Mouse (Mus musculus): ENCODE data around the gene Apaf1. TPM values are rescaled to one million over a fixed set of nuclear protein-coding genes. Genes with fewer than 3 reads are reported as not detected.

The Apaf1 gene
- total and polyA plus RNA-seq, 3 experiments: 16.0 to 27.3 (median 22.1) TPM

GRCm38 (mm10) chr10:90942001-90942700 is 140.4 kb downstream of the Apaf1 start:
- H3K4me2 ChIP-seq (ENCODE audit: insufficient read depth, low read depth, poor library complexity, severe bottlenecking): no peak overlapping the region
- H3K4me1 ChIP-seq (ENCODE audit: control insufficient read depth in 1 of 2, insufficient read depth in 2 of 2): no peaks in the 10 kb centered on the region
- dilution Hi-C loops (cut with MboI; ENCODE audit: extremely low pct_ligation_motif_present, extremely low pct_unique_long_range_greater_than_20kb, low sequenced_read_pairs): no loop called here
- in situ Hi-C loops (cut with MboI; ENCODE audit: low pct_ligation_motif_present, low pct_unique_long_range_greater_than_20kb, low sequenced_read_pairs): no loop called here
- H3K27ac ChIP-seq (ENCODE audit: insufficient read depth, low read depth): no peak overlapping the region
- TF ChIP-seq MEF2A (IDR thresholded peaks at IDR 0.05; ENCODE audit: borderline replicate concordance, low read depth, low read length) (no peak), ZMIZ1 (IDR thresholded peaks at IDR 0.05; ENCODE audit: low read depth, low read length) (no peak), UBTF (IDR thresholded peaks at IDR 0.05; ENCODE audit: low read depth, low read length) (no peak), HCFC1 (IDR thresholded peaks at IDR 0.05; ENCODE audit: low read depth, low read length) (no peak), GABPA (IDR thresholded peaks at IDR 0.05; ENCODE audit: insufficient replicate concordance, low read depth, low read length) (no peak), POLR2AphosphoS2 (IDR thresholded peaks at IDR 0.05; ENCODE audit: low read depth, low read length) (no peak), SMC3 (IDR thresholded peaks at IDR 0.05; ENCODE audit: low read depth, low read length) (no peak), MAZ (IDR thresholded peaks at IDR 0.05; ENCODE audit: low read depth, low read length) (no peak), USF2 (conservative IDR thresholded peaks at IDR 0.05; ENCODE audit: low read depth, low read length) (no peak), IRF4 (IDR thresholded peaks at IDR 0.05; ENCODE audit: low read depth, low read length) (no peak), JUN (IDR thresholded peaks at IDR 0.05; ENCODE audit: insufficient read depth, low read depth, low read length) (no peak), MXI1 (IDR thresholded peaks at IDR 0.05; ENCODE audit: low read depth, low read length) (no peak), ZC3H11A (IDR thresholded peaks at IDR 0.05; ENCODE audit: low read depth, low read length) (no peak)
- no peak for DNase-seq (ENCODE audit: extremely low read depth)
- no peaks in the 10 kb centered on the region for H3K79me2 ChIP-seq (replicated peaks; ENCODE audit: control insufficient read depth, extremely low read depth, insufficient read depth, poor library complexity, severe bottlenecking)
- no peak overlapping the region for H3K4me3 ChIP-seq (replicated peaks in 1 of 3; ENCODE audit: low read depth in 2 of 3, low read length in 2 of 3, poor library complexity in 1 of 3)
- no peaks in the 10 kb centered on the region for H3K27me3 ChIP-seq (replicated peaks)
- H3K9me3 ChIP-seq (replicated peaks; ENCODE audit: low read length): no peaks in the 10 kb centered on the region
- no peaks in the 10 kb centered on the region for H3K36me3 ChIP-seq (replicated peaks in 1 of 2; ENCODE audit: control insufficient read depth in 1 of 2, insufficient read depth in 1 of 2, low read length in 1 of 2)
- H3K9ac ChIP-seq (ENCODE audit: insufficient read depth, low read depth): no peak overlapping the region

GRCm38 (mm10) chr10:90940521-90941520 is 141.7 kb downstream of the Apaf1 start:
- Histone ChIP-seq H3K4me2 (ENCODE audit: insufficient read depth, low read depth, poor library complexity, severe bottlenecking) (no peak overlapping the region), H3K27ac (ENCODE audit: insufficient read depth, low read depth) (no peak overlapping the region), H3K4me1 (ENCODE audit: control insufficient read depth in 1 of 2, insufficient read depth in 2 of 2) (no peaks in the 10 kb centered on the region), H3K27me3 (replicated peaks) (no peaks in the 10 kb centered on the region), H3K36me3 (replicated peaks in 1 of 2; ENCODE audit: control insufficient read depth in 1 of 2, insufficient read depth in 1 of 2, low read length in 1 of 2) (no peaks in the 10 kb centered on the region), H3K4me3 (replicated peaks in 1 of 3; ENCODE audit: low read depth in 2 of 3, low read length in 2 of 3, poor library complexity in 1 of 3) (no peak overlapping the region), H3K9ac (ENCODE audit: insufficient read depth, low read depth) (no peak overlapping the region), H3K79me2 (replicated peaks; ENCODE audit: control insufficient read depth, extremely low read depth, insufficient read depth, poor library complexity, severe bottlenecking) (no peaks in the 10 kb centered on the region), H3K9me3 (replicated peaks; ENCODE audit: low read length) (no peaks in the 10 kb centered on the region)
- in situ Hi-C loops (cut with MboI; ENCODE audit: low pct_ligation_motif_present, low pct_unique_long_range_greater_than_20kb, low sequenced_read_pairs): no loop called here
- DNase-seq (ENCODE audit: extremely low read depth): no peak
- TF ChIP-seq TBP (conservative IDR thresholded peaks at IDR 0.05; ENCODE audit: low read depth, low read length): no peak
- no peak for TF ChIP-seq ETS1 (conservative IDR thresholded peaks at IDR 0.05; ENCODE audit: low read depth, low read length)
- TF ChIP-seq USF2 (conservative IDR thresholded peaks at IDR 0.05; ENCODE audit: low read depth, low read length): no peak
- TF ChIP-seq NELFE (IDR thresholded peaks at IDR 0.05; ENCODE audit: low read depth, low read length): no peak
- TF ChIP-seq ZMIZ1 (IDR thresholded peaks at IDR 0.05; ENCODE audit: low read depth, low read length): no peak
- TF ChIP-seq SMC3 (IDR thresholded peaks at IDR 0.05; ENCODE audit: low read depth, low read length): no peak
- TF ChIP-seq JUN (IDR thresholded peaks at IDR 0.05; ENCODE audit: insufficient read depth, low read depth, low read length): no peak
- no peak for TF ChIP-seq ZC3H11A (IDR thresholded peaks at IDR 0.05; ENCODE audit: low read depth, low read length)
- TF ChIP-seq ZNF384 (IDR thresholded peaks at IDR 0.05; ENCODE audit: low read depth, low read length): no peak
- TF ChIP-seq MYC (IDR thresholded peaks at IDR 0.05; ENCODE audit: low read depth, low read length): no peak
- no peak for TF ChIP-seq CHD2 (IDR thresholded peaks at IDR 0.05; ENCODE audit: low read length)
- TF ChIP-seq KAT2A (IDR thresholded peaks at IDR 0.05; ENCODE audit: insufficient replicate concordance, low read length): no peak
- no peak for TF ChIP-seq POLR2AphosphoS2 (IDR thresholded peaks at IDR 0.05; ENCODE audit: low read depth, low read length)
- TF ChIP-seq POLR2A (IDR thresholded peaks at IDR 0.05; ENCODE audit: low read depth, low read length): no peak
- TF ChIP-seq MAZ (IDR thresholded peaks at IDR 0.05; ENCODE audit: low read depth, low read length): no peak
- no peak for TF ChIP-seq TCF12 (IDR thresholded peaks at IDR 0.05; ENCODE audit: low read depth, low read length)
- TF ChIP-seq PAX5 (IDR thresholded peaks at IDR 0.05; ENCODE audit: low read length): no peak
- no peak for TF ChIP-seq ZKSCAN1 (IDR thresholded peaks at IDR 0.05; ENCODE audit: borderline replicate concordance, low read depth, low read length)
- dilution Hi-C loops (cut with MboI; ENCODE audit: extremely low pct_ligation_motif_present, extremely low pct_unique_long_range_greater_than_20kb, low sequenced_read_pairs): no loop called here
